Mouse (Mus musculus): ENCODE measurements at regions not wholly inside any gene's neighbourhood (a gene's known extent, or its start where the extent isn't known, plus 50 kb on each side); places are given as distances from the start of the nearest gene placed in this dataset.
A peak's percentile ranks its signal among the peaks of the same experiment; 100 is the strongest.
"Not testable (repeated sequence)": the region's sequence is repeated elsewhere in the genome, so short reads cannot be mapped to it uniquely, and the experiment has no call there.

DNA sequence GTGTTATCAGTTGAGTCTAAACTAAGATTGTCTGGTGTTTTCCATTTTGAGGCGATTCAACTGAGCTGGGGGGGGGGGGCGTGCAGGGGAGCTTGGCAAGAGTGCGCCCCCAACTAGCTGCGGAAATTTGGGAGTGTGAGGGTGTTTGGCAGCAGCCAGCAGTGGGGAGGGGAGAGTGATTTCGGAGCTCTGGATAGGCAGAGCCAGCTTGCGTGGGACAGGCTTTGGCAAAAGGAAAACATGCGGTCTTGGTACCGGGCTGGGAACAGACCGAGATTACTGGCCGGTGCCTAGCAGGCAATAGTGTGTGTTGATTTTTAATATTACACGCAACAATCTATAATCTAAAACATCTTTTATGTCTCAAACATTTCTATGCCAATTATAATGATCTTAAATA is 199.4 kb upstream of the Cdk6 start:
- DNase-seq, result not testable (repeated sequence)

DNA sequence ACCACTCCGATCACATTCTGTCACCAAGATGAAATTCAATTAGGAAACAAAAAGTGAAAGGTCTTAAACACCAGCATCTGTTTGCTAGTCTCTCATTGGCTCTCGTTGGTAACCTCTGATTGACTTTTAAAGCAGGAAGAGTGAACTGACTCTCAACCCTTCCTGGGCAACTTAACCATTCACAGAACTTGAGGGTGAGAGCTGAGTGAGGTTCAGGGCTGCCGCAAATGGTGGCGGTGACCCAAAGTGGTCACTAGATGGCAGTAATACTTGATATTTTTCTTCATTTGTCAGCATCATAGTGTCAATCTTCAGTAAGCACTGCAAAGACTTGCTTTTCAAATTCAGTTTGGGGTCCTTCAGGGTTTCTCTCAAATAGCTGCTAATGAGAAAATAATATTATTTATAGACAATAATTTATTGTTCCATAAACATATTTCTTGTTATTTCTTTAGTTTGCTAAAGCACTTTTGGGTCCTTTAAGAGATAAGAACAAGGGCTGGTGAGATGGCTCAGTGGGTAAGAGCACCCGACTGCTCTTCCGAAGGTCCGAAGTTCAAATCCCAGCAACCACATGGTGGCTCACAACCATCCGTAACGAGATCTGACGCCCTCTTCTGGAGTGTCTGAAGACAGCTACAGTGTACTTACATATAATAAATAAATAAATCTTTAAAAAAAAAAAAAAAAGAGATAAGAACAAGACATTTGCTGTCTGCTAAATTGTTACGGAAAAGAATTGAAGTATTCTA is 194.6 kb upstream of the Cdk6 start:
- peak; percentile 42 to 51 for DNase-seq

DNA sequence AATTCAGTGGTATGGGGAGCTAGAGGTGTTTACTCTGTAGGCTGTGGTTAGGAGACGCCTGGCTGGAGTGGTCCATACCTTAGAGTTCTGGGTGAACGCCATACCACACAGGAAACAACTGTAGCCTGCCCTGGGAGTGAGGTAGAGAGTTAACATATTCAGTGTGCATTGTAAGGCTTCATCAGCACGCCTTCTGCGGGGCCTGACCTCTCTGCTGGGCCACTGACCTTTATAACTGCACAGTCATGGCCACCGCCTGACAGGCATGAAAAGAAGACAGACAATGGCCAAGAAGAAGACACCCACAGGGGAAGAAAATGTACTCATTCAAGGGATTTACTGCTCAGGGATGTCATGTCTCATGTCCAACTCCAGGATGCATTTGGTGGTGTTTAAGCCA is 191.4 kb upstream of the Cdk6 start:
- not testable (repeated sequence) for DNase-seq

DNA sequence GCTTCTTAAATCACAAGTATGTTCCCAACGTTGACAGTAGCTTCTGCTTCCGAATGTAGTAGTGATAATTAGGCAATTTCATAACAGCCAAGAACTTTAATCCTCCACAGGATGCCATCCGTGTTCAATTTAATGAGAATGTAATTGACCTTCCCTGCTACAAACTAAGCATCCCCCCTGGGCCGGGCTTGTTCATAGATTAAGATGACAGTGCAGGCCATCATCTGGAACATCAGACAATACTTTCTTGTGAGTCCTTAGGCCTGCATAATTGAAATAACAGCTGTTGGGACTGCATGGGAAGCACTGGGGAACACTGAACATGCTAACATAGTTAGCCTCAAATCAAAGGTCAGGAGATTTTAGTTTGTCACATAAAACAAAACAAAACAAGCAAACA is 190.5 kb upstream of the Cdk6 start:
- not testable (repeated sequence) for DNase-seq

DNA sequence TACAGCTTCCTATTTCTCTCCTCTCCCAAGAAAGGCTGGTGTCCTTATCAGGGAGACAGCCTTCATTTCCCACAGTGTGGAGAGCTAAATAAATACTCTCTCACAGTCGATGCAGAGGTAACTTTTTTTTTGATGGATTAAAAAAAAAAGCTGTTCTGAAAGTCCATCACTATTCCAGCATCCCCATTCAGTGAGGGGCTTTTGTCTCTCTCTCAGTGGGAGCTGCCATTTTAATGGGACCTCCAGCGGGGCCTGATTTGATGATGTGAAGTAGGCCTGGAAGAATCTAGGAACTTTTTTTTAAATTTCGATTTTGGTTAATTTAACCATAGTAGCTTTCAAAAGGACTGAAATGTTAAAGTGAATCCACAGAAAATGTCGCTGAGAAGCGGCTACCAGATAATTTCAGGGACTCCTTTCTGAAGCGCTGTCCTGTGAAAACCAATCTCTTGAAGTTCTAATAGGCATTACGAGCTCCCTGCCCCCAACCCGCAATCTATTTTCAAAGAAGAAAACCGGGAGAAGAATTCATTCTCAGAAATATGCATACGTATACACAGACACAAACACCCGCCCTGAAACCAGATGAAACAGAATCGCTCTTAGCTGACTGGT is 189.6 kb upstream of the Cdk6 start:
- not testable (repeated sequence) for DNase-seq

DNA sequence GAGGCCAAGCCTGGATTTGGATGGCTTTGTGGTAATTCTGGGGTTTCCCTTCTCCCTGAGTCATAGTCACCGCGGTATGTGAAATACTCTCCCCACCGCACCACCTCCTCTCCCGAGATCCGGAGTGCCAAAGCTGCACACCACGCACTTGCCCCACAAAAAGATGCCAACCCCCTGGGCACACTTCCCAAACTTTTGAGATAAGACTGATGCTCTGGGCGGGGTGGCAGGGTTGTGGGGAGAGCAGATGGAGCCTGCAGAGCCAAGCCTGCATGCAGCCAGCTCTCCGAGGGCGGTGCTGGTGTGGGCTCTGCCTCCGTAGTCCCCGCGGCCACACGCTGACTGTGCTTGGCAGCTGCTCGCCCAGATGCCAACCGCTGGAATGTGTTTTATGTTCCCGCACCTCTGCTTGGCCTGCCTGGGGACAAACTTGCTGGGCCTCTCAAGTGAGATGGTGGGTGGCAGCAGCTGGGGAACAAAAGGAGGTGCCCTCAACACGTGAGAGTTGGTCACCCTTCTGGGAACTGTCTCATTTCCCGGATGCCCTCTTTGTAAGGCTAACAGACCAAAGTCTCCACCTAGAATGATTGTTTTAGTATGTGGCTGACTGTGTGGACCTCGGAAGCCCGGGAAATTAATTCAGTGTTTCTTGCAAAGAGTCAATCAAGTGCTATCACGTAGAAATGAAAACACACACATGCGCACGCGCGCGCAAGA is 189.0 kb upstream of the Cdk6 start:
- peak; percentile 6 to 7 for DNase-seq

DNA sequence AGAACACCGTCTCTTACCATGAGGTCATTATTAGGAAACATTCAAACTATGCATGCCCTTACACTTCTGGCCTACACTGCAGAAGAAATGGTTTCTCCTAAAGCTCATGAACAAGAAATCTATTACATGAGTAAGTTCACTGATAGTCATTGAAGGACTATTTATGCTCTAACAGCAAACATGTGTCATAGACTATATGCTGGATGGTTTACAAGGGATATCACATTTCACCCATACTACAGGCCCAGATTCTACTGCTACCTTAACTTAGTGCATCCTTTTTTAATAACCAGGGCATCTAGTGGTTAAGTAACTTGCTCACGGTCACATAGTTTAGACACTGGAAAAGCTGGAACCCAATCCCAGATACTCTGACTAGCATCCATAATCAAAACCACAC is 175.8 kb upstream of the Cdk6 start:
- not testable (repeated sequence) for DNase-seq

DNA sequence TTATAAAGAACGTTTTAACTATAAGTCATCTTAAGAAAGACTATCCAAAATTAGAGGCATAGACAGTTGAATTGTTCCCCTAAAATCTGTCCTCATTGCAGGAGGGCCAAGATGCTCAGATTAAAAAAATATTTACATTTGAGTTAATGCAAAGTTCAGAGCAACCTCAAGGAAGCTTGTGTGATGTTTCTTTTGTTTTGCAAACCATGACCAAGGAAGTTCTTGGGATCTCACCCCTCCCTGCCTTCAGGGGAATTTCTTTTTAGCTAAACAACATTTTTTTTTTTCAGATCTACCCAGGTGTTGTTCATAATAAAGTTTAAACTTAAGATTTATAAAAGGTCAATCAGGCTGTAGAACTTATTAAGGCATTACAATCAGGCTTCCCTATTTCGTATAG is 174.8 kb upstream of the Cdk6 start:
- DNase-seq, result not testable (repeated sequence)

DNA sequence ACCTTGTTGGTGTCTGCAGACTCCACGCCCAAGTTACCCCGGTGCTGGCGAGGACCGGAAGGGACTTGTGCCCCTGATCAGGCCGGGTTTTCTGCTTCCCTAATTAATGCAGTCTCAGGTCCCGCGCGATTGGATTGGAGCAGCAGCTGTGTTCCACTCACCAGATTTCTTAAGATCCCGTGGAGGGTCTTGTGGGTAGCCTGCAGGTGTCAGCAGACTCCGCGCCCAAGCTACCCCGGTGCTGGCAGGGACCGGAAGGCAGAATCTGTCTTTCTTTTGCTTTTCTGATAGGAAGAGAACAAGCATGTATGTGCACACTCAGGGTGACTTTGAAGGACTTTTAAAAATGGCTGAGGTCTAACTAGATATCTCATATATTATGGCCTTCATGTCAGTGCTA is 147.7 kb upstream of the Cdk6 start:
- peak; percentile 17 to 19 for DNase-seq

DNA sequence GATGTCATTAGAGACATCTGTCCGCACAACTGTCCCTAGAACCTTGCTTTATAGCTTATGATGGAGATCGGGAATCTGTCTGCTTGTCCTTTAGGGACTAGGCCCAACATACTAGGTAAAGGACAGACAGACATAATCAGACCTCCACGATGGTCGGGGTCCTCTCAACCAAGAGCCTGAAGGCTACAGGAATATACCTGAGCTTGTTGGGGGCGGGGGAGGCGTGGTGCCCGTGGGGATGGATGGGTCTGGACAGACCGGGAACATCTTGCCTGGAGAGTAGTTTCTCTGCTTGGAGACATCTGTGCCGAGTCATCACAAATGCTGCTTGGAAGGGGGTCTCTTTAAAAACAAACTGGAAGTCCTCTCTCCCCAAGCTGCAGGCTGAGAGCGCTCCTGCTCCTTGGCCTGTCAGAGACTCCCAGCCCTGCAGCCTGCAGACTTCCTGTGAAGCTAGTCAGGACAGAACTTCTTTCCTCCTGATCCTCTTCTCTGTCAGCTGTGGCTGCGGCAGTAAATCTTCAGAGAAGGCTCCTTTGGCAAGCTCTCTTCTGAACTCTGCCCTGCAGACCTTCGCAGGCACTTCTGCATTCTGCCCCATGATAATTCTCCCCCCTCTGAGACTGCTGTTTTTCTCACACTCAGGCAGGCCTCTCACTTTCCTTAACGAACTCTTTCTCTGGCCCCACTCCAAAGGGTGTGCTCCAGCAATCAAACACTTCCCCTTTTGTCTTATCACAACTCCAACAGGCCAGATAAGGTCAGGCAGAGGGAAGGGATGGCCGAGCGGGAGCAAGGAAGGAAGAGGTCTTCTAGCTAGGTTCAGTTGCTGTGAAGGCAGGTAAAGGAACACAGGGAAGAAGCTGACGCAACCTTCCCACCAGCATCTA is 143.1 kb upstream of the Cdk6 start:
- no peak for DNase-seq

DNA sequence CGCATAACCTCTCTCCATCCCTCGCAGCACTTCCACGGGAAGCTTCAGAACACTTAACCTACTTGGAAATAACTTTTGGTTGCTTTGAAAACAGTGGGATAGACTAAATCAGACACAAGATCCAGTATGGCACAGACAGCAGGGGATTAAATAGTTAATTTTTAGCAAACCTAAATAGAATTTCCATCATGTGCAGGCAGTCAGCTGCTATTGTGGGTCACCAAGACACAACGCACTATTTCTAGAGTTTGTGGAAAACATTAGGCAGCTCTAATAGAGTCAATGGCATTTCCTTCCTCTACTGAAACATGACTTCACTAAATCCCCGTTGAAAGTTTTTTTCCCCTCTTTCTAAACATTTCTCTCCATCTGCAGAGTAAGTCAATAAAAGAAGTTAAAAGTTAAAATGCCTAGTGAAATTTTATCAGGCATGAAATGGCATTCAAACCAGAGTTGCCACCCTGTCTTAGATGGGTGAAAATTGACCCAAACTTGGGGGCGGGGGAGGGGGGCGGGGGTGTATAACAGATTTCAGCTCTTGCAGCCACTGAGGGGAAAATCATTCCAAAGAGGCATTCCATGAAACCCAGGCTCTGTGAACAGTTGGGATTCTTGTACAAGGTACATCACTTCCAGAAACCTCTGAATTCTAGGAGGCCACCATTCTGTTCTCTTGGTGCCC is 142.3 kb upstream of the Cdk6 start:
- DNase-seq, result not testable (repeated sequence)

DNA sequence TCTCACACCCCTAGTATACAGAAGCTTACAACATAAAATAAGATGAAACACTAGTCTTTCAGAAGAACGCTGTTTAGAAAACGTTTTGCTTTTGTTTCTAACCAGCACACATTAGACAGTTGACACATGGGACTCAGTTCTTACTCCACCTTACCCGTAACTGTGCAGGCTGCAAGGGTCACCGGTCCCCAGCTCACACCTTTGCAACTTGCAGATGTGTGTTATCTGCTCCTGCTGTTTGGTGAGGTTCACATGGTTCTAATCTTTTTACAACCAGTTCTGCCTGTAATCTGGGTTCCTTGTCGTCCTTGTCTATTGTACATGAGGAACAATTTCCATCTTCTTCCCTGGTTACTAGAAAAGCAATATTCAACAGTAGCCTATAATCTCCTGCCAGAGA is 135.1 kb upstream of the Cdk6 start:
- DNase-seq, result not testable (repeated sequence)

DNA sequence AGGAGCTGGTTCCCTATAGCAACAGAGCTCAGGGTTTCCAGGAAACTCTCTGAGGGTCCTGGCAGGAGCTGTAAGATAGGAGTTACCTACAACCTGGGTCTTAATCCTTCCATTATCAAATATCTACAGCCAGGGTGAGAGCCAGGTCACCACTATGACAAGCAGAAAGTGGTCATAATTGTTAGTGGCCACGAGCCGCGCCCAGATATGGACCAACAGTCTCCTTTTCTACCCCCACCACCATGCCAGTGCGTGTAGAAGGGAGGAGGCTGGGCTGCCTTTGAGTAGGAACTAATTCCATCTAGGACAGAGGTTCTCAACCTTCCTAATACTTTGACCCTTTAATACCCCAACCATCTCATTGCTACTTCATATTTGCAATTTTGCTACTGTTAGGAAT is 133.0 kb upstream of the Cdk6 start:
- DNase-seq, result not testable (repeated sequence)

DNA sequence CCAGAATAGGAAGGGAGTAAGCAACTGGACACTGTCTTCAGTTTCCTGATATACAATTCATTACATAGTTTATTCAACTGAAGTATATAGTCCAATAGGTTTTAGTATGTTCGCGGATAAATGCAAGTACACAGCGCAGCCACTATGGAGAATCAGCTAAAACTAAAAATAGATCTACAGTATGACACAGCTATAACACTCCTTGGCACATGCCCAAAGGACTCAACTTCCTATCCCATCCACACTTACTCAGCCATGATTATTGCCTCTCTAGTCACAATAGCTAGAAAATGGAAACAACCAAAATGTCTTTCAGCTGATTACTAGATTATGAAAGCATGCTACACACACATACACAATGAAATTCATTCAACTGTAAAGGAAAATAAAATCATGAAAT is 130.0 kb upstream of the Cdk6 start:
- no peak for DNase-seq

DNA sequence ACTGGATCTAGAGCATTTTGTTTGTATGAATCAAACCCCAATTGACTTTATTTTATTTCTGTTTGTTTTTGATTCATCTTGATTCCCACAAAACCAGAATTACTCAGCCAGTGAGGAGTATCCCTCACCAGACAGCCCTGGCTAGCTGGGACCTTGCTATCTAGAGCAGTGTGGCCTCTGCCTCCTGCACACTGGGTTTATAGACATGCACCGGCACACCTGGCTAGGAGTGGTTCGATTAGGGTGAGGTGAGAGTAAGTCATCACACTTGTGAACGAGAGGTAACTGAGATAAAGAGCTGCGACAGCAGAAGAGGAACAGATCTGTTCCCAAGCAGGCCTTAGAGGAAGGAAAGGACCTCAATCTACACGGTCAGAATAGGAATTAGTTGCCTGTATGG is 125.2 kb upstream of the Cdk6 start:
- no peak for DNase-seq

DNA sequence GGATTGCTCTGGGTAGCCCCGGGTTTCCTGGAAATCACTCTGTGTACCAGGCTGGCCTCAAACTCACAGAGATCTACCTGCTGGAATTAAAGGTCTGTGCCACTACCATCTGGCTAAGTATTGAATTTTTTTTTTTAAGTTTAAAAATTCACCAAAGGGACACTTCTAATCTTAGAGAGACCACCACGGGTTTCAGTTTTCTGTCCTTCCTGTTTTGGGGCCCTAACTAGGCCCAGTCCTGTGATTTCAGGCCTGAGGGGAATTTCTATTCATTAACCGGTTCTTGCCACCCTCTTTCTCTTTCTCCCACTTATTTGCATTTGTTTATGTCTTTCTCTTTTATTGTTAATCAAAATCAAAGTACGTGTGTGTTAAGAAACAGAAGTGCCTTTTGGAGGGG is 122.1 kb upstream of the Cdk6 start:
- no peak for DNase-seq

DNA sequence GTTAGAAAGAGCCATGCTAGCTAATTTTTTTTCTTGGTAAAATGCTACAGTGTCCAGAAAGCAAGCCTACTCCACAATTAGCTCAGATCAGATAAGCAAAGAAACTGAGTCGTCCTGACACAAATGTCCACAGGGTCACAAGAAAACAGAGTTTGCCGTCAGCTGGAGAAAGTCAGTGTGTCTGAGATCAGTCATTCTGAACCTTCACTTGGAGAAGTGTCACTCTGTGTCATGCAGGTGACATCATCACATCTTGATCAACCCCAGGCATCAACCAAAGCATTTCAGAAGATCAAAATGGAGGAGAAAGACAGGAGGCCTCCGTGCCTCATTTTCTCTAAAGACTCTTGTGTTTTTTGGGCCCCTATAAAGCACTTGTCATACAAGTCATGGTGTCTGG is 121.5 kb upstream of the Cdk6 start:
- DNase-seq, result no peak

DNA sequence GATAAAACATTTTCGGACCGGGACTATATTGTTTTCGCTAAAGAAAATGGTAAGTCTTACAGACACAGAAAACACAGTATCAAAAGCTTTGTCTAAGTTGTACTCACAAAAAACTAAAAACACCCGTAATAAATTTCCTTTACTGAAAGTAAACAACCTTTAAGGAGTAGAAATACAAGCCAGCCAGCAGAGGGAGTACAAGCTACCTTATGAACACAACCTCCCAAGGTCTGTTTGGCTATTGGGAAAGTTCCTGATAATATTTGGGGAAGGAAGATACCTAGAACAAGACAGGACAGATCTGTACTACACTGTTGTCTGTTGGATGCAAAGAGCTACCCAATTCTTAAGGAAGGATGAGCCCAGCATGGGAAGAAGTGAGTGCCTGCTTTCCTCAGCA is 117.5 kb upstream of the Cdk6 start:
- not testable (repeated sequence) for DNase-seq

DNA sequence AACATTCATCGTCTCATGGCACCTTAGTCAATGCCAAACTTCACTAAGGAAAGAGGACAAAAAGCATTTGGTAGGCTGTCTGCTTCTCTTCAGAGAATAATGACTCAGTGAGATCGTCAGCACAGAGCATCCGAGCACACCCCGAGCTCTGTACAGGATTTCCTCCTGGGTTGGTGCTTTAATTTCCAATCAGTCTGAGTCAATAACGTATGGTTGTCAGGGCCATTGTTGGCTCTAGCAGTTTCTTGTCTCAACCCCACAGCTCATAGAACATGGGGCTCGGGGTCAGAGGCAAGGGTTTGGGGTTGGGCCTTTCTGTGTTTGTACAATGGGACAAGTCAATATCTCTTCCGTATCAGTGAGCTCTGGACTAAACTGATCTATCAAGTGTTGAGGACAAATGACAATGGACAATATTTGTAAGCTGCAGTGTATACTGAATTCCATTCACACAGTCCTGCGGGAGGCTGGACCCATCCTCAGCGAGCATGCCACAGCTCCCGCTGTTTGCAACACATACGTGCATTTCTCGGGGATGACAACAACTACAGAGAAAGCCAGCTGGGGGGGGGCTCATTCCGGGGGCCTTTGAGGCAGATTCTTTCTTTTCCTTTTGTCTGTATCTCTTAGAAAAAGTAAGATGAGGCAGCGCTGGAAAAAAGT is 116.8 kb upstream of the Cdk6 start:
- not testable (repeated sequence) for DNase-seq

DNA sequence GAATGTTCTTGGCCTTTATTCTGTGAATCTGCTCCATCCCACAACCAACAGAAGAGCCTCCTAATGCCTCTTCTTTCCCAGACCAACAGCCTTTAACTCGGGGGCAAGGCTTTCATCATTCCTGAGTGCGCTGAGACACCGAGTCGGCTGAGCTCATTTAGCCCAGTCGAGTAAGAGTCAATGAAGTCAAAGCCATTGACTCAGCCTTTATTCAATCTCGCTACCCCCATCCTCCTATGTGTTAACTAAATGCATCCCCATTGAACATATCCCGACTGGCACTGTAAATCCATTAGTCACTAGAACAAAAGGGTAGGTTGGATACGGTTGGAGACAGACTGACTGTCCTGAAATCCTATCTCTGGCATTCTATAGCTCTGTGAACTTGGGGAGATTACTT is 115.9 kb upstream of the Cdk6 start:
- not testable (repeated sequence) for DNase-seq

DNA sequence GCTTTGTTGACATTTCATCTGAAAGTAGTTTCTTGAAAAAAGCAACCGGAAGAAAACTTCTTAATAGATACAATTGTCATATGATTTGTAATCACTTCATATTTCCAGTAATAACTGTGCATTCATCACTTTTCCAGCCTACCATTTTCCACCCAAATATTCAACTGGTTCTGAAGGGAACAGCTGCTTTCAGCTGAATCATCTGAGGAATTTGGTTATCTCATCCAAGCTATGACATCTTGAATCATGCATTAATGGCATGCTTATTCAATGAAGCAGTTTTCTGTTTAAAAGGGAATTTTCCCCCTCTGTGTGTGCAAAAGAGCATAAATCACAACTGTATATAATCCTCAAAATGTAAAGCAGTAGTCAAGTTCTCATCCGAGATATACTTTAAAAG is 97.2 kb upstream of the Cdk6 start:
- DNase-seq, result not testable (repeated sequence)

DNA sequence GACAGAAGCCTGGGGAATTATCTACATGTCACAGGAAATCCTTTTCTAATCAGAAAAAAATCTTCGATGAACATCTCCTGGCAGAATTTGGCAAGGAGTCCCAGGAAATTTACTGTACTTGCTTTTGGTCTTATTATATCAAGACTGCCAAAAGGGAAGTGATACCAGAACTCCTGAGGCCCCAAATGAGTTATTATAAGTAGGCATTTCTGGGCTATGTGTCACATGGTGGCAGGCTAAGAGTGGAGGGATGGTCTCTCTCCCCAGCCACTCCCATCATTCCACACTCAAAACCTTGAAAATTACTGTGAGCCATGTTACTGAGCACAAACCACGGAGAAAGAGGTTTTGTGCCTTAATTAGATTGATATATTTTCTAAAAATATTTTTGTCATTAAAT is 94.0 kb upstream of the Cdk6 start:
- DNase-seq, result no peak

Data from B cell, adult 2 months (primary cell).